Mouse (Mus musculus): ENCODE measurements around the gene Myo1f.
A peak's percentile ranks its signal among the peaks of the same experiment; 100 is the strongest.
"Not testable (repeated sequence)": the region's sequence is repeated elsewhere in the genome, so short reads cannot be mapped to it uniquely, and the experiment has no call there.

The Myo1f gene

DNA sequence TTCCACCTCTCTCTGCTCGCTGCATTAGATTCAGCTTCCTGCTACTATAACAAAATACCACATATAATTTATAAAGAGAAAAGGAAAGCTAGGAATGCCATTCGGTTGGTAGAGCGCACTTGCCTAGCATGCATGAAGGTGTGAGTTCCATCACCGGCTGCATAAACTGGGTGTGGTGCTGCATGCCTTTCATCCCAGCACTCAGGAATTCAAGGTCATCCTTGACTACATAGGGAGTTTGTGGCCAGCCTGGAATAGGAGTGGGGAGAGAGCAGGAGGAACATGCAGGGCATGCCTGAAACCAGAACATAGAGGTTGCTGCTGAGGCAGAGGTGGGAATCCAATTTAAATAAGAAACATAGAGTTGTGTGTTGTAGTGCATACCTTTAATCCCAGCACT is 28.6 kb downstream of the Myo1f start:
- DNase-seq (ENCODE audit: low spot score), result no peak

DNA sequence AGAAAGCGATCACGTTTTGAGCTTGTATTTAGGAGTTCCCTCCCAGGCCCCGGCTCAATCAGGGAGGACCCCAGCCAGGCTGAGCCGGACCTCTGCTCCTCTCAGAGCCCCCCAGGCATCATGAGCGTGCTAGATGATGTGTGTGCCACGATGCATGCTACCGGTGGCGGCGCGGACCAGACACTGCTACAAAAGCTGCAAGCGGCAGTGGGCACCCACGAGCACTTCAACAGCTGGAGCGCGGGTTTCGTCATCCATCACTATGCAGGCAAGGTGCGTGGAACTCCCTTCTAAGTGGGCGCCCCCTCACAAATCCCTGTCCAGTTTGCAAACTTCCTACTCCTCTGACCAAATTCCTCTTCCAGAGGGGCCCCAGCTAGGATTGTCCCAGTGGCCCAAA is 30.5 kb downstream of the Myo1f start:
- DNase-seq (ENCODE audit: low spot score), result no peak

DNA sequence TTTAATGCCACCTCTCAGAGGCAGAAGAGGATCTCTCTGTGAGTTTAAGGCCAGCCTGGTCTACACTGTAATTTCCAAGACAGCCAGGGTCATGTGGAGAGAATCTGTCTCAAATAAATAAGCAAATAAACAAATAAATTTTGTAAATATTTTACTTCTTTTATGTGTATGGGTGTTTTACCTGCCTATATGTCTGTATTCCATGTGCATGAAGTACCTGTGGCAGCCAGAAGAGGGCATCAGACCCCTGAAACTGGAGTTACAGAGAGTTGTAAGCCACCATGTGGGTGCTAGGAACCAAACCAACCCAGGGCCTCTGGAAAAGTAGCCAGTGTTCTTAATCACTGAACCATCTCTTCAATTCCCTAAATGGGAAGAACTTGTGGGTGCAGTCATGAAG is 41.8 kb downstream of the Myo1f start:
- no peak for DNase-seq (ENCODE audit: low spot score)

DNA sequence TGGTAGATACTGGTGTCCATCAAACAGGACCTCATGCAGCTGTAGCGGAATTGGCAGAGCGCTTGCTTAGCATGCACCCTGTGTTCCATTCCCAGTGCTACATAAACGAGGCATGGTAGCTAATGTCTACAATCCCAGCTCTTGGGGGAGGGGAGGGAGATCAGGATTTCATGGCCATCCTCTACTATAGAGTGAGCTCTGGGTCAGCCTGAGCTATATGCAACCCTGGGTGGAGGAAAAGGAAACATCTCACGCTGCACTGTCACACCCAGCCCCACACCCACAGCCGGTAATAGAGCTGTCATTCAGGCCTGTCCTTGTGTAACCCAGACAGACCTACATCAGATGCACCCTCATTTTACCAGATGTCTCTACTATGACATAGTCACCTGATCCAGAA is 43.0 kb downstream of the Myo1f start:
- DNase-seq (ENCODE audit: low spot score), result no peak

DNA sequence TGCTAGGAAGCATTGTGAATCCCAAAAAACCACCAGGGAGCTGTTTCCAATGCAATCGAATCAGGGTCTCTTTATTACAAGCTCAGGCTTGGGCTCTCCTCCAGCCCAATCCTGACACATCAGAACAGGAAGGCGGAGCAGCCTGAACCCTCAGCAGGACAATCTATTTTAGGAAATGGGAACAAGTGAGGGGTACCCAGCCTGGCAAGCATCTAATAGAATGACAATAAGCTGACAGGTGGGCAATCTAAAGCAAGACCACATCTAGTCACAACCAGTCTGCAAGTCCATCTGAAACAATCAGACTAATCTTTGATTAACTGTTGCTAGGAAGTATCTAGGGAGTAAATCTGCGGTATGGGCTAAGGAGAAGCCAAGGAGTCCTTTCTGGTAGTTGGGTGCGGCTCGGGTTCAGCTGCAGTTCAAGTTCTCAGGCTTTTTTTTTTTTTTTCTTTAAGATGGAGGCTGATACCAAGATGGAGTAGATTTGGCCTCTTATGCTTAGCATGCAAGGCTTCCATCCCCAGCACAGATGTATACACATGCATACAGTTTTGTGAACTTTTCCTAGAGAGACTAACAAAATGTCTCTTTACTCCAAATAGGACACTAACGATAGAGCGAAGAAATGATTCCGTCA is 44.4 kb downstream of the Myo1f start:
- no peak for DNase-seq (ENCODE audit: low spot score)

DNA sequence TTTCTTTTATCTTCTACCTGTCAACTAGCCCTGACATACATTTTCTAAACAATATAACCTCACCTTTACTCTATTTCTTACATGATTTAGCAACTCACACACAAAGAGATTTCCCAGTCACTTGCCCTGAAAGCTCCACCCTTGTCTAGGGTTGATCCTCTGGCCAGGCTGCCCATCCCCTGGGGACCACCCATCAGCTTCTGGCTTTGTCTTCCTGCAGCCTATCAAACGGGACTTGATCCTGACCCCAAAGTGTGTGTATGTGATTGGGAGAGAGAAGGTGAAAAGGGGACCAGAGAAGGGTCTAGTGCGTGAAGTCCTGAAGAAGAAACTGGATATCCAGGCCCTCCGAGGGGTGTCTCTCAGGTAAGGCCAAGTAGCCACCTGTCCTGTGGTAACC is 45.3 kb downstream of the Myo1f start:
- DNase-seq (ENCODE audit: low spot score), result no peak

DNA sequence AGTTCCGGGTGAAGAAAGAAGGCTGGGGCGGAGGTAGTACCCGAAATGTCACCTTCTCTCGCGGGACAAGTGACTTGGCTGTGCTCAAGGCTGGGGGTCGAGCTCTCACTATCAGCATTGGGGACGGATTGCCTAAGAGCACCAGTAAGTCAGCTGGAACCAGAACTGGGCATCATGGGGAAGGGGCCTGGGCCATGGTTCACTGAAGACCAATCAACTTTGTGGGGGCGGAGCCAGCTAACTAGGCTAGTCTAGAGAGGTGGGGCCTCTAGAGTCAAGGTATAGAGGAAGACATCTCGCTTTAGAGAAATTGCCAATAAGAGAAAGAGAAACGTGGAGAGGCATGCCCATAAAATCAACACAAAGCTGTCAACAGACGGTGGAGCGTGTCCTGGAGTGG is 46.4 kb downstream of the Myo1f start:
- DNase-seq (ENCODE audit: low spot score), result no peak

DNA sequence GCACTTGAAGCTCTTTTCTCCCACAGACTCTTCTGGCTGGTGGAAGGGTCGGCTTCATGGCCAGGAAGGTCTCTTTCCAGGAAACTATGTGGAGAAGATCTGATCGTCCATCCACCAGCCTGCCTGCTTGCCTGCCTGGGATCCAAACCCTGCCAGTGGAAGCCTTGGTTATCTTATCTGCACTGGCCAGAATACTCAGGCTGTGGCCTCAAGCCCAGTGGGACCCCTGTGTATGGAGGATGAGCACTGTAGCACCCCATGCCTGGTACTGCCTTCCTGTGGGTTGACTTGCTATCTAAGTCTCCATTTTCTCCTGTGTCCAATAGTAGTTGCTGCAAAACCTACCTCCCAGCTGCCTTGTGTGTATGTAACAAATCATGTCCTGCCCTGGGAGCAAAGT is 51.8 kb downstream of the Myo1f start:
- no peak for DNase-seq (ENCODE audit: low spot score)

DNA sequence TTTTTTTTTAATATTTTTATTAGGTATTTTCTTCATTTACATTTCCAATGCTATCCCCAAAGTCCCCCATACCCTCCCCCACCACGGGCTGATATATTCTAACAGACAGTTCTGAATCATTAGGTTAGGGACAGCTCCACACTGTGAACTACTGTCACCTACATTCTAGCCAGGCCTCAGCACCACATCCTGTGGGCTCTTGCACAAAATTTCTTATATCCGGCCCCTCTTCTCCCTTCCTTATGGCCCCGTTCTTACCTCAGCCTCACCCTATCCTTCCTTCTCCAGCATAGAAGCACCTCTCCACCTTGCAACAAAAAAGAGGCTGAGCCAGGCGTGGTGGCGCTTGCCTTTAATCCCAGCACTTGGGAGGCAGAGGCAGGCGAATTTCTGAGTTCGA is 55.0 kb downstream of the Myo1f start:
- DNase-seq (ENCODE audit: low spot score), result no peak

DNA sequence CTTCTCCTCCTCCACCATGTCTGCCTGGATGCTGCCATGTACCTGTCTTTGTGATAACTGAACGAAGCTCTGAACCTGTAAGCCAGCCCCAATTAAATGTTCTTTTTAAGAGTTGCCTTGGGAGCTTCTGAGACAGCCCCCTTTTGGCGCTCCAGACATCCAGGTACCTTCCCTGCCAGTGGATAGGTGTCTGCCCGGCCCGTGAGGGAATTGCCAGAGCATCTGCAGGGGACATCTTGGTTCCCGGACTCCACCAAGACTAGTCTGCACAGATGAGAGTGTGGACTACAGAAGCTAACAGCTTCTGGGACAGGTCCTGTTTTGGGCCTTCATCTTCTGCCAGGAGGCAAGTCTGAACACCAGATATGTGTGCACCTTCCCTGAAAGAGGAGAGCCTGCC is 58.2 kb downstream of the Myo1f start:
- DNase-seq (ENCODE audit: low spot score), result not testable (repeated sequence)

DNA sequence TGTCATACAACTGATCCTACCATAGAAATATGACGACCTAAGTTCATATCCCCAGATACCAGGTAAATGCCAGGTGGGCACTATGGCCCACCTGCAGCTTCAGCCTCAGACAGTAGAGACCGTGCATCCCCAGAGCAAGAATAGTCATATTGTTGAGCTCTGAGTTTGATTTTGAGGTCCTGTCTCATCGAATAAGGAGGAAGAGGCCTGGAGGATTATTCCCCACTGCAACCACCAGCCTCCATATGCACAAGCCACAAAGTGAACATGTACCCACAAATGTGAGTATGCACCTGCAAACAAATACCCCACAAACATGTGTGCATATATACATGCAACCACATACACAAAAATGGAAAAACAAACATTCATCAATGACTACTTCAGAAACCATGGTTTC is 71.8 kb downstream of the Myo1f start:
- no peak for DNase-seq (ENCODE audit: low spot score)

DNA sequence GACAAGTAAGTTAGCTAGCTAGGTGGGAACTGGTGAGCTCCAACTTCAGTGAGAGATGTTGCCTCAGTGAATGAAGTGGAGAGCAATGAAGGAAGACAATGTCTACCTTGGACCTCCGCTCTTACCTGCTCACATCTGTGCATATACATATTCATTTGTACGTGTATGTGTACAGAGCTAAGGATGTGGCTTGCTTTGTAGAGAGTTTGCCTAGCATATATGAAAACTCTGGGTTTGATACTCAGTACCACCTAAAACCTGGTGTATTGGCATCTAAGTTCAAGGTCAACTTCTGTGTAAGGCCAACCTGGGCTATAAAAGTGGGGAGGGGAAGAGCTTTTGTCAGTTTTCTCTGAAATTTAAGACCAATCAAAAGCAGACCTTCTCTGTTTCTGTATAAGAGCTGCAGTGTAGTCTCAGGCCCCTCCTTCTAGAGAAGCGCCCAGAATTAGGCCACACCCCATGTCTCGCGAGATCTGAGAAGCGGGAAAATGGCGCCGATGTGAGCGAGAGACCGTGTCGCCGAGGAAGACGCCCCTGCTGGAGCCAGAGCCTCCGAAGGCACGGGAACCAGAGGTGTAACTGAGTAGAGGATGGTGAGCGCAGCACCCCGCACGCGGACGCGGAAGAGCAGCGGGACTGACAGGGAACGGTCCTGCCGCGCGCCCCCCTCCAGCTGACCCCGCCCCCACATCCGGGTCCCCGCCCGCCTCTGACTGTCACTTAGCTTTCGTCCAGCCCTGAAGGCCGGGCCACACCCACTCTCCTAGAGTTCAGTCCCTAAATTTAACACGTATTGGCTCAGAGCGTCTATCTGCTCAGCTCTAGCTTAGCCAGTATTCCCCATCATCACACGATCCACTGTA is 73.3 kb downstream of the Myo1f start, which contains the start of gene Zfp414:
TSS of gene Zfp414 (plus strand) at position 470 of the 866 bp plus-strand sequence.
- DNase-seq (ENCODE audit: low spot score), result peak; percentile 81

DNA sequence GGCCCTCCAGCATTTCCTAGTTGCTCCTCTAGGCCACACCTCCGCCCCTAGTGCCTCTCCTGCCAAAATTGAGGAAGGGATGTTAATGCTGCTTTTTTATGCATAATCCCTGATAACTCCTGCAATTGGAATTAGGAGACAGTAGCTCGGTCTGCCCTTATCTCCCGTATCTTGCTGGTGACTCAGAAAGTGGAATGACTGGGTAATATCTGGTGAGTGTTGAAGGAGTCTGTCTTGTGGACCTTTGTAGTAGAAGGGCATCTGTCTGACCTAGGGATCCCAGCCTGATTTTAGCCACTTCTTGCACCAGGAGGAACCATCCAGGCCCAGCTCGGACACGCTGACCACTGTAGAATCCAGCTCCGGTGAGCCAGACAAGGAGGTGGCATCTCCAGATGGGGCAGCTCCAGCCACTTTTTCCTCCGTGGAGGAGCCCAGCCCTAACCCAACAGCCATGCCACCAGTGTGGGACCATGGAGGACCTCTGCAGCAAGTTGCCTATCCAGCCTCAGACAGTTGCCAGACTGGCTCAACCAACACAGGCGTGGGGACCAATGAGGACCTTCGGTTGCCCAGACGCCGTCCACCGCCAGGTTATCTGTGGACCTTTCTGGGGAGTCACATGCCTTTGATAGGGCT is 74.1 kb downstream of the Myo1f start:
- DNase-seq (ENCODE audit: low spot score), result no peak

DNA sequence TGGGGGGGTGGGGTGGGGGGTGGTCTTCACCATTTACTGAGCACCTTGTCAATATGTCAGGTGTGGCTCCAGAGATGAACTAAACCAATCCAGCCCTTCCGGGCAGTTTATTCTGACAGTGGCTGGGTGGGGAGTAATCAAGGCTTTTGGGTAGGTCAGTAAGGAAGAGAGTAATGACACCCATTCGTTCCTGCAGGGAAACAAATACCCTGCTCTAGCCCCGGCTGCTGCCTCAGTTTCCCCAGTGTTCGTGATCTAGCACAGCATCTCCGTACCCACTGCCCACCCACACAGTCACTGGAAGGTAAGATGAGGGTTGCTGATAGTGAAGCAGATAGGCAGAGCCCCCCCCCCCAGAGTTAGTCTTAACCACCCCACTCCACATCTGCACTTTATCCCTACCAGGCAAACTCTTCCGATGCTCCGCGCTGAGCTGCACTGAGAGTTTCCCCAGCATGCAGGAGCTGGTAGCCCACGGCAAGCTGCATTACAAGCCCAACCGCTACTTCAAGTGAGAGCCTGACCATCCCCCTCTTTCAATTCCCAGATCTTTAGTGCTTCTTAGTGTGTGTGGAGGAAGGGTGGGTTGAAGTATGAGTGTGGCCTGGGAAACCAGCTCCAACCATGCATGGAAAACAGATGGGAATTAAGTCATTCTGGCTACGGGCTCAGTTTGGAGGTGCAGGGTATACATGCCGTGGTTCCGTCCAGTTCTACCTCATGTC is 74.8 kb downstream of the Myo1f start:
- no peak for DNase-seq (ENCODE audit: low spot score)

DNA sequence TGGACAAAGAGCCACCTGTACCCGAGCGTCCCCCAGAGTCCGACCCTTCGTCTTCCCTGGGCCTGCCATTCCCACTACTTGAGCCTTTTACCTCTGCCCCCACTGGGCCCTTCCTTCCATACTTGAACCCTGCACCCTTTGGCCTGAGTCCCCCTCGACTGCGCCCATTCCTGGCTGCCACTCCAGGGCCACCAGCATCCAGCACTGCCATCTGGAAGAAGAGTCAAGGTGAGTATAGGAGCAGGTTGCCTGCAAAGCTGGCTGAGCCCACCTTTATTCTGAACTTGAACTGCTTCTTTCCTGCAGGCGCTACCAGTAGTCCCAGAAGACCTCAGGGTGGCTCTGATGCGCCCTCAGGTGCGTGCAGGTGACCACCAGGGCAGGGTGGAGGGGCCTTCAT is 75.7 kb downstream of the Myo1f start:
- DNase-seq (ENCODE audit: low spot score), result no peak

DNA sequence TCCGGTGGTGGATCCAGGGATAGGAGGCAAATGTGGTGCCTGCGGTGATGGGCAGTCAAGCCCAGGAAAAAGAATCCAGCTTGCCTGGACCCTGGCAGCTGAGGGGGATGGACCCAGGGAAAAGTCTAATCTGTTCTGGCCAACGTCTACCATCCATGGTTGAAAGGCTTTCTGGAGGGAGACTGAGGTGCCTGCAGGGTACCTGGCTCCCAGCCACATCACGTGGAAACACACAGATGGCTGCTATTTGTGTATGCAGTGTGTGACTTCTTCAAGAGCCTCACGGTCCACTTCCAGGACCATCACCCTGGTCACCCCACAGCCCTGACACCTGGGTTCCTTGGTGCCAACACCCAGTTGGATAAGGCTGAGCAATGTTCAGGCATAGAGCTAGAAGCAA is 76.3 kb downstream of the Myo1f start:
- no peak for DNase-seq (ENCODE audit: low spot score)

DNA sequence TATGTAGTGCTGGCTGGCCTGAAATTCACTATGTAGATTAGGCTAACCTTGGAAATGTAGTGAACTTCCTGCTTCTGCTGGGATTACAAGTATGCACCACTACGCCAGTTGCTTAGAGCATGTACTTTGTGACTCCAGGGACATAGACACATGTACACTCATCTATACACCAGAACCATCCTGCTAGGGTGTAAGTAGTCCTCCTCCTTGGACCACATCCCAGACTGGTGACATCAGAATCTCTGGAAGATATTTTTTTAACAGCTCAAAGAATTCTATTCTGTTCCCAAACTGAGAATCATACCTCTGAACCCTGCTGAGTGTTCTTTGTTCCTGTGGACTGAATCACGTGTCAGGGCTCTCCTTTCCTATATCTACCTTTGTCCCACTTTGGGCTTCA is 81.5 kb downstream of the Myo1f start:
- DNase-seq (ENCODE audit: low spot score), result no peak

DNA sequence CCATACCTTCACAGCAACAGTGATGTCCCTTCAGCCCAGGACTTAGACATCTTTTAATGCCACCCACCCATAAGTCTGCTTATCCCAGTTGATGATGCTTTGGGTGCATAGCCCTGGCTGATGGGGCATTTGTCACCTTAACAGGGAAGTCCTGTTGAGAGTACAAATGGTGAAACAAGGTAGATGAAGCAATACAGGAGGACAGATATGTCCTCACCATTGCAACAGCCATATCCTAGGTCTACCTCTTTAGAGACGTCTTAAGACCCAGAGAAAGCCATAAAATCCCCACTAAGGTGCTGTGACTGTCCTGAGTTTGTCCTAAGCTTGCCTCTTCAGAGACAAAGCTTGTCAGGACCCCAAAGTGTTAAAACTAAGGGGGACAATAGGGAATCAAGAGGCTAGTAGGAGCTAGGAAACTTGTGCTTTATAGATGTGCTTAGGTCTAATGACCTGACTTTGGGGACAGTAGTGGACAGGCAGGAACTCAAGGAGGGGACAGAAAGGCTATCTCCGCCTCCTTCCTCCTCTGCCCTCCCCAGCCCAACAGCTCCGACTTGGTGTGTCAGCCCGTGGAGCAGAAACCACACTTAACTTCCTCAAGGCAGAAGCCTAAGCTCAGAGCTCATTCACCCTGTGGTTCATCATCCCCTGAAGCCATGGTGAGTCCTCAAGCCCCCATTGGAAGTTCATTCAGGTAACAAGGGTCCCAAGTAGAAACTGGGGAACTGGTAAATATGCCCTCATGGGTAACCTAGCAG is 82.2 kb downstream of the Myo1f start, which contains the start of gene Pram1:
TSS of gene Pram1 (plus strand) at position 541 of the 761 bp plus-strand sequence.
- no peak for DNase-seq (ENCODE audit: low spot score)

DNA sequence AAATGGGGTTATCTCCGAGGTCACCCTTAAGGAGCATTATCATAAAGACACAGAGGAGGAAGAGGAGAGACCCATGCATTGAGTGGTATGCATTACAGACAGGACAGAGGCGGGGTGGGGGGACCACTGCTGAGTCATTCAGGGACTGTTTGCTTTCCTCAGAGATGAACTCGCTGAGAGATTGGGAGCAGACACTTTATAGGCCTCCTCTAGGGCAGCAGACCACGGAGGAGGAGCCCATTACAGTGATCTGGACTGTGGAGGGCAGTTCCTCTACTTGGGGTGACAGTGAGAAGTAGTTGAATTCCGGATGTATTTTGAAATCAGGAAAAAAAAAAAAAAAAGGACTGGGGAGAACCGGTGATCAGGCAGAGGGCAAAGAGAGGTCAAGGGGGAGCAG is 84.2 kb downstream of the Myo1f start:
- no peak for DNase-seq (ENCODE audit: low spot score)

DNA sequence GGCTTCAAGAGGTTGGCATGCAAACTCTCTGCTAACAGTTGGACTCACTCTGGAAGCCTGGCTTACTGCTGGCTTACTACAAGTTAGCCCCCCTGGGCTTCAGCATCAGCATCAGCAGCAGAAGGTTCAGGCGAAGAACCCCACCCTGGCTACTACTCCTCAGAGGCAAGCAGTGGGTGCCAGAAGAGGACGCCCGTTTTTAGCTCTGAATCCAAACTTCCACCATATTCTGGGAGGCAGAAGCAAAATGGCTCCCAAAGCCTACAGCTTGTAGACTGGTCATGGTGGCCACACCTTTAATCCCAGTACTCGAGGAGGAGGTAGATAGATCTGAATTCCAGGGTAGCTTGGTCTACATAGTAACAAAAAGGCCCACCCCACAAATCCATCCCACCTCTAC is 88.6 kb downstream of the Myo1f start:
- DNase-seq (ENCODE audit: low spot score), result no peak

DNA sequence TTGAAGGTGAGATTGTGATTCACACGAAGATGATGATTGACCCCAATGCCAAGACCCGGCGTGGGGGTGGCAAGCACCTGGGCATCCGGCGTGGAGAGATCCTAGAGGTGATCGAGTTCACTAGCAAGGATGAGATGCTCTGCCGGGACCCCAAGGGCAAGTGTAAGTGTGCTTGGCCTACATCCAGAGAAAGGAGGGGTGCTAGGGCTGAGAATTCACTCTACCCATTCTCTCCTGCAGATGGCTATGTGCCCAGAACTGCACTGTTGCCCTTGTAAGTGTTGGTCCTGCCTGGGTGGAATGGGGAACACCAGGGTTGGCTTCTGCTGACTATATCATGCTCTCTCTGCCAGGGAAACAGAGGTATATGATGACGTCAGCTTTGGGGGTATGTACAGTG is 89.6 kb downstream of the Myo1f start:
- DNase-seq (ENCODE audit: low spot score), result no peak

All from ovary, postnatal 10 days (tissue).